Mouse (Mus musculus) yolk sac, embryonic 10.5 days (tissue): ENCODE data around the gene Nedd8.

Source experiments
- DNase-seq: peaks from one replicate; pipeline ENCODE4 v3.0.0-alpha.2; 2017; ENCODE audit warnings: low spot score

The Nedd8 gene

GRCm38 (mm10) chr14:55660636-55661035 lies 11.3 kb downstream of the Nedd8 start:
- DNase-seq: no peak

DNA sequence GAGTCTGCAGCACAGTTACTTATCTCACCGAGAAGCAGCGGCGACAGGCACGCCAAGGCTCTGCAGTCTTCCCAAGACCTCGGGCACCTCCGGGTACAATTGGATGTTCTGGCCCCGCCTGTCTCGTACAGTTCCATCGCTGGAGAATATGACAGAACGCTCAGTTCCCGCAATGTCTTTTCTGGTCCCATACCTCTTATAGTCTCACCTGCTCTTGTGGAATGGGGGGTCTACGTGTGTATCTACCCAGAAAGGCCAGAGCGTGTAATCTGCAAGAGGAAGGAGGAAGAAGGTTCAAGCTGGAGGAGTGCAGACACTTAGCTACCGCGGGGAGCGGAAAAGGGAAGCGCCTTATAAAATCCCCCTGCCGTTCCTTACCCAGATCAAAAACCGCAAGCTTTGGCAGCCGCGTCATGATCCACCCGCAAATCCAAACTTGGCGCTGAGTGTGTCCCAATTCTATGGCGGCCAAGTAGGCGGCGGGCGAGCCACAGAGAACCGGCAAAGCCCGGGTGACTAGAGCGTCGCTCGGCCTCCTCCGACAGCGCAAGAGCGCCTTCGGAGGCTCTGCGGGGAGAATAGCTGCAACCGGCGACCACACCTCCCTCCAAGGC lies 11.9 kb downstream of the Nedd8 start, which contains the start of gene Mdp1:
TSS of gene Mdp1 (minus strand) at position 549 of the 614 bp plus-strand sequence.
- peak; percentile 85 for DNase-seq

GRCm38 (mm10) chr14:55658011-55658410 lies 13.9 kb downstream of the Nedd8 start:
- peak; percentile 52 for DNase-seq

- DNase-seq: no peak
Measured at GRCm38 (mm10) chr14:55656935-55657334, 15.0 kb downstream of the Nedd8 start.

GRCm38 (mm10) chr14:55651528-55651927 lies 20.4 kb downstream of the Nedd8 start:
- no peak for DNase-seq

GRCm38 (mm10) chr14:55649884-55650283 lies 22.0 kb downstream of the Nedd8 start, which contains the start of gene Tssk4:
Gene Tssk4 (plus strand): TSS chr14:55650184.
- no peak for DNase-seq

- DNase-seq: peak; percentile 36
Measured at GRCm38 (mm10) chr14:55644261-55644888, 27.5 kb downstream of the Nedd8 start.

- DNase-seq: peak; percentile 93
Measured at GRCm38 (mm10) chr14:55643060-55643907, 28.6 kb downstream of the Nedd8 start, which contains the start of gene Tm9sf1. Gene Tm9sf1 (minus strand): TSS chr14:55643806.

- DNase-seq: no peak
Measured at GRCm38 (mm10) chr14:55642679-55643059, 29.3 kb downstream of the Nedd8 start.

GRCm38 (mm10) chr14:55641291-55641690 lies 30.6 kb downstream of the Nedd8 start:
- no peak for DNase-seq

DNA sequence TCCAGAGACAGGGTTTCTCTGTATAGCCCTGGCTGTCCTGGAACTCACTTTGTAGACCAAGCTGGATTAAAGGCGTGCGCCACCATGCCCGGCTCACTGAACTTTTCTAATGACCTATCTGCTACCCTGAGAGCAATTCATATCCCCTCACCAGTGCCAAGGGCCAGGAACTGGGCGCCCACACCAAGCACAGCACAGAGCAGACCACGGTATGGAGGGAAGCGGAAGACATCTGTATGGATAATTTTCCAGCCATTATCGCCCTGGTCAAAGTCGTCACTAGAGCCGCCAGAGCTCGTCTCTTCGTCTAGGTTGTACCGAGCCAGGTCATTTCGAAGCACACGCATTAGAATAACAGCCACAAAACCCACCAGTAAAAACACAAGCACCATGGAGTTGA lies 31.1 kb downstream of the Nedd8 start:
- no peak for DNase-seq

GRCm38 (mm10) chr14:55637795-55638194 lies 34.1 kb downstream of the Nedd8 start, which contains the start of gene Gm49378:
Gene Gm49378 (minus strand): TSS chr14:55637895.
- no peak for DNase-seq

DNA sequence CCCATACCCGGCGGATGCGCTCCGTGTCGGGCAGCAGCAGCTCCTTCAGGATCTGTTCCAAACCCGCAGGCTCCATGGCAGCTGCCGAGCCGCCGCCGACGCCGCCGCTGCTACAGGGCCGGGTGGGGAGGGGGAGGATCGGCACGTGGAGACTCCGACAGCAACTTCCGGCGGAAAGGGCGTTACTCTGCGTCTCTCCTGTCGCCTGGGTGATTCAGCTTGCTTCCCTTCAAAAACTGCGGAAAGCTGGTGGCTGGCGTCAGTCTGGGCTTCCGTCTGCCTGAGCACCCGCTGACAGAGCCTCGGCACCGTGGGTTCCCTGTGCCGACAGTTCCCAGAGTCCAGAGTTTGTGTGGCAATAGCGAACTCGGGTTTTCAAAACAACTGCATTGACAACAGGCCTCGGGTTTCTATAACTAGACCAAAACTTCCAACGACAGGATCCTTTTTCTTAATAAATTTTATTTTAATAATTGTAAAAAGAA lies 36.4 kb downstream of the Nedd8 start, which contains the start of gene Ipo4:
TSS of gene Ipo4 (minus strand) at position 435 of the 485 bp plus-strand sequence.
- DNase-seq: peak; percentile 87

DNA sequence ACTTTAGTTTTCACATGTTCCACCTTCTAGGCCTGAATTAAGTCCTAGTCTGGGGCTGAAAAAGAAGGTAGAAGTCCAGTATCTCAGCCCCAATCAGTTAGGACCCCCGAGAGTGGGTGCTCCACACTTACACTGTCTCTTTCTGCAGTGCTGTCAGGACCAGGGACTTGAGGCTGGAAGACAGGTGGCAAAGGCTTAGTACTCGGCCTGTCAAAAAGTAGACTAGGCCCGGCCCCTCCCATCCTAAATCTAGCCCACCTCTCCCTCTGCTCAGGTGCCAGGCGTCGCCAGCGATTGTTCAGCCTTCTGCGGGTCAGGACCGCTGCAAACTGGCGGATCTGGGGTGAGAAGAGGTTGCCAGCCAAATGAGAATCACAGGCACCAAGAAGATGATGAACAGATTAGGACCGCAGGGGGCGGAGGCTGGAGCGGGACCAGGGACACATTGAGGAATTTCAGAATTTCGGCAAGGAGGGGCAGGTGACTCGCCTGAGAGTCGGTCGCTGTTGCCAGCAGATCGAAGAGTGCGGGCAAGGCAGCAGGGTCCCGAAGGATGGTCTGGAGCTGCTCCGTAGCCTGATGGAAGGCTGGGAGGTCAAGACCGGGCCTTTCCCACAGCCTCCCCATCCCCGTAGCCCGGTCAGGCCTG lies 36.9 kb downstream of the Nedd8 start:
- no peak for DNase-seq

DNA sequence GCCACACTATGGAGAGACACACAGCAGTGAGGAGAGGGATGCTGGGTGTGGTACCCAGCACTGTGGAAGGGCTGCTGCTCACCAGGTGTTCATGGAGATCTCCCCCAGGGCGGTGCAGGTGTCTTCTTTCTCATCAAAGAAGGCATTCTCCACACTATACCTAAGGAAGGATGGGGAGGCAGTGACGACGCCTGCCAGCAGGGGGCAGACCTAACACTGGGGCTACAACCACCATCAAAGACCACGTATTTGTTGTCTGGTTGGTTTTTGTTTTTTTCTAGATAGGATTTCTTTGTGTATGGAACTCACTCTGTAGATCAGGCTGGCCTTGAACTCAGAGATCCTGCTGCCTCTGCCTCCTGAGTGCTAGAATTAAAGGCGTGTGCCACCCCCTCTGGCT lies 42.6 kb downstream of the Nedd8 start:
- no peak for DNase-seq

DNA sequence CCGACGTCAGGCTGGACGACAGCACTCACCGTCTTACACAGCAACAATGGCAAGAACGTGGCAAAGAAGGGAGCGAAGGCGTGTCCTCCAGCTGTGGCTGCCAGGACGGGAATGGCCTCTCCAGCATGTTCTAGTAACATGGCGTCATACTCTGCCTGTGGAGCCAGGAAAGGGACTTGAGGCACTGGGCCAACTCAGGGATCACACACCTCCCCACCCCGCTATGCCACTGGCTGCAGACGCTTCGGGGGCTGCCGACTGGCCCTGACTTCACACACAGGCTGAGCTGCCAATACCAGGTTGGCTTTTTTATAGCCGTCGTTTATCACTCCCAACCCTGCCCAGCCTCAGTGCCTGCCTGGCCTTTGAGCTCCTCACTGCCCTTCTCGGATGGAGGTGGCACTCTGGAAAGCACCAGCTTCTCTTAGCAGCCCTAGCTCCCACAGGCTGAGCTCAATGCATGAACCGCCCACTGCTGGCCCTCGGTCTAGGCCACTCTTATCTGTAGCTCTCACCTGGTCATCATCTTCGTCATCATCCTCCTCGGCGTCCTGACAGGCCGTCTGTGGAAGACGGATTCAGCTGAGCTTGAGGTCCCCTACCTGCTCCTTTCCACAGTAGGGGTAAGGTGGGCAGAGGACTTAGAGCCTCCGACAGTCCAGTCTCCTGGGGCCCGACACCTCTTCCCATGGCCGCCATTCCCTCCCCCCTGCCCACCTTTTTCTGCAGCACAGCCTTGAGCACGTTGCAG lies 43.7 kb downstream of the Nedd8 start:
- no peak for DNase-seq

DNA sequence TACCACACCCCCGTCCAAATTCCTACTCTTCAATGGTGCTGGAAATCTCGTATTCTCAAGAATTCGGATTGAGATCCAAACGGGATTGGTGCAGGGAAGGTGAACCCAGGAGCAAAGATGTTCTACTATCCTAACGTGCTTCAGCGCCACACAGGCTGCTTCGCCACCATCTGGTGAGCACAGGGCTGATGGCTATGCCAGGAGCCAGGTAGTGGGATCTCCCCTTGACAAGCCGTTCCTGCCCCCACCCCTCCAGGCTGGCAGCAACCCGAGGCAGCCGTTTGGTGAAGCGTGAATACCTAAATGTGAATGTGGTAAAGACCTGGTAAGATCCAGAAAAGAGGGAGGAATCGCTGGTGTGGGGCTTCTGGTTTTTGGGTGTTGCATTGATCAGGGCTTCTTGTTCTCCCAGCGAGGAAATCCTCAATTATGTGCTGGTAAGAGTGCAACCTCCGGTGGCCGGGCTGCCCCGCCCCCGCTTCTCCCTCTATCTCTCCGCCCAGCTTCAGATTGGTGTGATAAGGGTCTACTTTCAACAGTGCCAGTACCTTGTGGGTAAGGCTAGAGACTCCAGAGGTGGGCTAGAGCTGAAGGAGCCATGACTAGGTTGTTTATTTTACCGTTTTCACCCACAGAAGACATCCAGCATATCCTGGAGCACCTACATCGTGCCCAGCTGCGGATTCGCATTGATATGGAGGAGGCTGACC lies 53.3 kb downstream of the Nedd8 start:
- DNase-seq: peak; percentile 19

DNA sequence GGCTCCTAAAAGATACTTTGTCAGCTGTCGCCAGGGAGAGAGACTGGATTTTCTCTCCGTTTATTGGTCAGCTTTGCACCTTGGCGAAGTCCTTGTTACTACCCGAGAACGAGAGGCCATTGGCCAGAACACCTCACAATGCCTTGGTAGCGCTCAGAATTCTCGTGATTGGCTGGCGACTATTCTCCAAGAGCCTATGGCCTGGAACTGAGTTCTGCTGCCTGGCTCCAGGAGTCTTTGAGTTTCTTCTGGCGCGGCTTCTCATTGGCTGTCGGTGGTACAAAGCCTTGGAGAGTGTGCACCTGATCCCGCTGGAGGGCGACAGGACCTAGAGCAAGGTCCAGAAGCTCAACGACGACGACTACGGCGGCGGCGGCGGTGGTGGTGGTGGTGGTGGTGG lies 54.1 kb downstream of the Nedd8 start, which contains the start of gene Rec8:
TSS of gene Rec8 (plus strand) at position 216 of the 400 bp plus-strand sequence.
- peak; percentile 87 for DNase-seq

GRCm38 (mm10) chr14:55616844-55617243 lies 55.1 kb downstream of the Nedd8 start:
- no peak for DNase-seq

DNA sequence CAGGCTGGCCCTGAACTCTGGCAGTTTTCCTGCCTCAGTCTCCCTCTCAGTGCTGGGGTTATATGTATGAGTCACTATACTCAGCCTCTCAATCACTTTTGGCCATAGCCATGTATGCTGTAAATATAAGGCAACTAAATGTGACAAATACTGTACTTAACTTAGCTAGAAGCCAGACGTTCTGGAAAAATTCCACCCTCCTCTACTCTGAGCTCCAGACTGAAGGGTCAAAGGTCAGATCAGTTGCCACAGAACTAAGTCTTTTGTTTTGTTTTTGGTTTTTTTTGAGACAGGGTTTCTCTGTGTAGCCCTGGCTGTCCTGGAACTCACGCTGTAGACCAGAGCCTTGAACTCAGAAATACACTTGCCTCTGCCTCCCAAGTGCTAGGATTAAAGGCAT lies 56.0 kb downstream of the Nedd8 start:
- peak; percentile 54 for DNase-seq
